Mouse (Mus musculus): ENCODE measurements around the gene Trabd2b. TPM values are rescaled to one million over a fixed set of nuclear protein-coding genes. Genes with fewer than 3 reads are reported as not detected.

Trabd2b gene
- polyA plus RNA-seq, 1 experiment = 1.6 TPM

DNA sequence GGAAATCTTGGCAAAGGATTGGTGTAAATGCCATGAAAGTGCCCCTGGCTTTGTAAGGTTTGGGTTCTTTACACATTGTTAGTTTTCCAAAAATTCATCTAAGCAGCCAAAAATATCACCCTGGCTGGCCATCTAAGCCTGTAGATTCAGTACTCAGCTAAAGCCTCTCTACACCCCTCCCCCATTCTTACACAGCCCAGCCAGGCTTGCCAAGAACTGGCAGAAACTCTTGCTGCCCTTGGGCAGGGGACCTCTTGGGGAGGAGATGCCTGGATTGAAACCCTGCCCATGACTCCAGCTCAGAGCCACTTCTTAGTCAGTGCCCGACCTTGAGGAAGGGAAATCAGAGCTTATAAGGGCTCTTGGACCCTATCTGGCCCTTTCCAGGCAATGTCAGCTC is 207.6 kb downstream of the Trabd2b start:
- H3K27me3 ChIP-seq (ENCODE audit: control insufficient read depth, insufficient read depth, low read length) = no peaks in the 10 kb centered on the region
- no peaks in the 10 kb centered on the region for H3K36me3 ChIP-seq (ENCODE audit: control insufficient read depth, insufficient read depth, low read length)
- no peak overlapping the region for H3K27ac ChIP-seq (ENCODE audit: control insufficient read depth, insufficient read depth, low read depth, low read length)
- no peaks in the 10 kb centered on the region; the same call in 1 of the 2 replicates for H3K4me1 ChIP-seq (ENCODE audit: control insufficient read depth, insufficient read depth, low read length)
- TF ChIP-seq CTCF (IDR thresholded peaks at IDR 0.05; ENCODE audit: control insufficient read depth, insufficient read depth, insufficient replicate concordance, low read depth, low read length) (no peak), POLR2A (IDR thresholded peaks at IDR 0.05; ENCODE audit: control insufficient read depth, low read depth, low read length) (no peak)
- H3K4me3 ChIP-seq (ENCODE audit: control insufficient read depth, low read depth, low read length) = no peak overlapping the region

DNA sequence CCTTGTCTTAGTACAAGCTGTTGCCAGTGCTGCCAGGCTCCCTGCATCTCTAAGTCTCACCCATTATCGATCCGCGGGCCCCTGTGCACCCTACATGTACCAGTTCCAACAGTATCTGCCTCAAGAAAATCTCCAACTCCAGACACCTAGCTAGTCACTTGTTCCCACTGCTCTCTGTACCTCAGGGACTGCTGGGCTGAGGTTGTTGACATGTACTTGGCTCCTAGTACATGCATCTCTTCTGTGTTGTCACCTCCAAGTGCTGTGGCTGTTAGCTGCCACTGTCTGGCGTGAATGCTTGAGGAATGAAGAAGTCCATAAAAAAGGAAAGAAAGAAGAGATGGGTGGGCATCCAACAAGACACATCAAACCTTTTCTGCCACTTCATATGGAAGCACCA is 209.2 kb downstream of the Trabd2b start:
- no peak for TF ChIP-seq POLR2A (IDR thresholded peaks at IDR 0.05; ENCODE audit: control insufficient read depth, low read depth, low read length)
- TF ChIP-seq CTCF (IDR thresholded peaks at IDR 0.05; ENCODE audit: control insufficient read depth, insufficient read depth, insufficient replicate concordance, low read depth, low read length) = no peak
- Histone ChIP-seq H3K4me3 (ENCODE audit: control insufficient read depth, low read depth, low read length) (no peak overlapping the region), H3K27me3 (ENCODE audit: control insufficient read depth, insufficient read depth, low read length) (no peaks in the 10 kb centered on the region), H3K27ac (ENCODE audit: control insufficient read depth, insufficient read depth, low read depth, low read length) (no peak overlapping the region), H3K4me1 (ENCODE audit: control insufficient read depth, insufficient read depth, low read length) (no peaks in the 10 kb centered on the region; the same call in 1 of the 2 replicates), H3K36me3 (ENCODE audit: control insufficient read depth, insufficient read depth, low read length) (no peaks in the 10 kb centered on the region)

DNA sequence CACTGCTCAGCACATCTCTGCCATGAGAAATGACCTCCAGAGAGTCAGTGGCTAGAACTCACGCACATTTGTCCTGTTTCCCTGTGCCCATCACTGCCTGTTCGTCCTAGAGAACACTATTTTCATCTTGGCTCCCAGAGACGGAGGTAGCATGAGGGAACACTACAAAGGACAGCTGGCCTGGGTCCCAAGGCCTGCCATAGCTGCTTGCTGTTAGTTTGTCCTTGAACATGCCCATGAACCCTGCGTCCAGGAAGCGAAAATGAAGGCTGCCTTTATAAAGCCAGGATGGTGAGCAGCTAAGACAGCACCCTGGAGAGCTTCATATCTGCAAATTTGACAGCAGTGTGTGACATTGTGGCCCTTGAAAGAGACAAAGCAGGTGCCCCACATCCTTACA is 216.4 kb downstream of the Trabd2b start:
- no peak overlapping the region for H3K4me3 ChIP-seq (ENCODE audit: control insufficient read depth, low read depth, low read length)
- no peaks in the 10 kb centered on the region for H3K27me3 ChIP-seq (ENCODE audit: control insufficient read depth, insufficient read depth, low read length)
- TF ChIP-seq CTCF (IDR thresholded peaks at IDR 0.05; ENCODE audit: control insufficient read depth, insufficient read depth, insufficient replicate concordance, low read depth, low read length) (no peak), POLR2A (IDR thresholded peaks at IDR 0.05; ENCODE audit: control insufficient read depth, low read depth, low read length) (no peak)

DNA sequence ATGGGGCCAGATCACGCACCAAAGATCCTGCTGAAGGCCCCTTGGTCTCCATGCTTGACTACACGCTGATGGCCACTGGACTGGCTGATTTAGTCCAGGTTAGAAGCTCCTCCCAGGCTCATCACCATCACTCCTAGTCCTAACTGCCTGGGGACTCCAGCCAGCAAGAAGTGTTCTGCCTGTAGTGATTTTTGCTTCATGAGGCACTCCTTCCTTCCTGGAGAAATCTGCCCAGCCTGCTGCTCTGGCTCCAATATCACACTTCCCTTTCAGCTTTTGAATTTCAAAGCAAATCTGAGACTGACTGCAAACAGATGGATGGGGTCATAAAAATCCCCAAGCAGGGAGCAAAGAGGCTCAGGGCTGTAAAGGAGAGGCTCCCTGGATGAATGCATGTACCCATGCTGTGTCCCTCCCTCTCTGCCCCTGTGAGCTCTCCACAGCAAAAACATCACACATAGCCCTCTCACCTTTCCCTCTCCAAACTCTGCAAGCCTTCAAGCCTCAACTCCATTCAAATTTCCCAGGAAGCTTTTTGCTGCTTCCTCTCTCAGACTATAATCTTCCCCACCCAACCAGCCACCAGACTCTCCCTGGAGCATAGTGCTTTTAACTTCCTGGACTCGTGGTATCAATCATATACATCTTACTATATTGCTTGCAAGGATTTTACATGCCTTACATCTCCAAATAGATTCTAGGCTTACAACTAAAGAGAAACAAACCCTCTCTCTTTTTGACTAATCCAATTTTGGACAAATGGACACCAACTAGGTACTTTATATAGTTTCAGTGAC is 217.8 kb downstream of the Trabd2b start:
- Histone ChIP-seq H3K36me3 (ENCODE audit: control insufficient read depth, insufficient read depth, low read length) (no peaks in the 10 kb centered on the region), H3K27ac (ENCODE audit: control insufficient read depth, insufficient read depth, low read depth, low read length) (no peak overlapping the region), H3K27me3 (ENCODE audit: control insufficient read depth, insufficient read depth, low read length) (no peaks in the 10 kb centered on the region), H3K4me3 (ENCODE audit: control insufficient read depth, low read depth, low read length) (no peak overlapping the region), H3K4me1 (ENCODE audit: control insufficient read depth, insufficient read depth, low read length) (no peaks in the 10 kb centered on the region)
- TF ChIP-seq CTCF (IDR thresholded peaks at IDR 0.05; ENCODE audit: control insufficient read depth, insufficient read depth, insufficient replicate concordance, low read depth, low read length) (no peak), POLR2A (IDR thresholded peaks at IDR 0.05; ENCODE audit: control insufficient read depth, low read depth, low read length) (no peak)

More for the DNA sequence above, 216.4 kb downstream of the Trabd2b start:
- Histone ChIP-seq H3K4me1 (ENCODE audit: control insufficient read depth, insufficient read depth, low read length) (no peaks in the 10 kb centered on the region), H3K27ac (ENCODE audit: control insufficient read depth, insufficient read depth, low read depth, low read length) (no peak overlapping the region), H3K36me3 (ENCODE audit: control insufficient read depth, insufficient read depth, low read length) (no peaks in the 10 kb centered on the region)

DNA sequence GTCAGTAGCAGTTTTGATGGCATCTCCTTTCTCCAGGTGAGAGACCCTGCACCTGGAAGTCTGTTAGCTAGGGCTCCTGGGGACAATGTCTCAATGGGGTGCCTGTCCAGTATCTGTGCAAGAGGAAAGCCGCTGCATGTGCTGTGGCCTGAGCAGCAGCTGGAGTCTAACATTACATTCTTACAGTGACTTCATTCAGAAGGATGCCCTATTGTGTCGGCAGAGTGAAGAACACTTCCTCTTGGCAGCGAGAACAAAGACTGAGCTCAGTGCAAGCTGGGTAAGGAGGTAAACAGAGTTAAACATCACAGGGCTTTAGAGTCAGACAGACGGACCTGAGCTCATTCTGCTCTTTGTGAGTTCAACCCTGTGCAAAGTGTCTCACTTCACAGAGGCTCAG is 218.8 kb downstream of the Trabd2b start:
- no peak overlapping the region for H3K4me3 ChIP-seq (ENCODE audit: control insufficient read depth, low read depth, low read length)
- H3K27me3 ChIP-seq (ENCODE audit: control insufficient read depth, insufficient read depth, low read length) = no peaks in the 10 kb centered on the region
- TF ChIP-seq POLR2A (IDR thresholded peaks at IDR 0.05; ENCODE audit: control insufficient read depth, low read depth, low read length) (no peak), CTCF (IDR thresholded peaks at IDR 0.05; ENCODE audit: control insufficient read depth, insufficient read depth, insufficient replicate concordance, low read depth, low read length) (no peak)
- H3K4me1 ChIP-seq (ENCODE audit: control insufficient read depth, insufficient read depth, low read length) = no peaks in the 10 kb centered on the region
- H3K36me3 ChIP-seq (ENCODE audit: control insufficient read depth, insufficient read depth, low read length) = no peaks in the 10 kb centered on the region
- H3K27ac ChIP-seq (ENCODE audit: control insufficient read depth, insufficient read depth, low read depth, low read length) = no peak overlapping the region

DNA sequence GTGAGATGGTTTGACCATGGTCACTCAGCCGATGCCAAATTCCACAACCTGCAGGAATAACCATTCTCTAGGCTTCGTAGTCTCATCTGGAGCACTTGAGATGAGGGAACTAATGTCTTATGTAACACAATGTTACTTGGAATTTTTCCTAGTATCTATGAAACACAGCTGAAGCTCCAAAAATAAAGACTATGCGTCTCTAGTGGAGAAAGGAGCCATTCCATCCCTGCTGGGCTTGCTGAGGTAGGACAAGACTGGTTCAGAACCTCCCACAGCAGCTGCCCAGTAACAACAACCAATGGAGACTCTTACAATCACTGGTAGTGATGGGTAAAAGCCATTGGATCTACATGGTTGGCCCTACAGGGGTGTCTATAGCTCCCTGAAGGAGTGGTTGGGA is 219.4 kb downstream of the Trabd2b start:
- H3K27me3 ChIP-seq (ENCODE audit: control insufficient read depth, insufficient read depth, low read length) = no peaks in the 10 kb centered on the region
- no peak overlapping the region for H3K27ac ChIP-seq (ENCODE audit: control insufficient read depth, insufficient read depth, low read depth, low read length)
- no peaks in the 10 kb centered on the region for H3K4me1 ChIP-seq (ENCODE audit: control insufficient read depth, insufficient read depth, low read length)

DNA sequence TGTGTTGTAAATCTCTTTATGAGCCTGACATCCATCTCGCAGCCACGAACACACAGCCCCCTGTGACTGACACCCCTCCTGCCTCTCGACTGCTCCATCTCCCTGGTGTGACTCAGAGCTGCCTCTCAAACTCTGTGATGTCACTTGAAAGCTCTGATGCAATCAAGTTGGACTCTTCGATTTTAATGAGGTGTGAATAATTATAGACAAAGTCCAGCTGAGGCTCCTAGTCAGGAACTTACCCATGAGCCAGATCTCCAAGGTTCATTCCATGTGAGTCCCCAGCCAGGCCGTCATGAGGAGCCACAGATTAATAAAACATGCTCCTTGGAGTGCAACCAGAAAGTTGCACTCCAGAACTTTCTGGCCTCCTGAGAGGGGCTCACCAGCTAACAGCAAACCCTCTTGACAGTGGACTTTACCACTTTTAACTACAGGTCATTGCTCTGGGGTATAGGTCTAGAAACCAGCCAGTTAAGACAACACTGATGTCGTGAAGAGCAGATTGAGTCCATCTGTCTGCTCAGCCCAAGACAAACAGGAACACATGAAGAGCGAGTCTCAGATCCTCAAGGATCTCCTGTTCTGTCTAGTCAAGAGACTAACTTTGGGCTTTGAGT is 221.3 kb downstream of the Trabd2b start:
- no peak overlapping the region for H3K27ac ChIP-seq (ENCODE audit: control insufficient read depth, insufficient read depth, low read depth, low read length)
- TF ChIP-seq POLR2A (IDR thresholded peaks at IDR 0.05; ENCODE audit: control insufficient read depth, low read depth, low read length) (no peak), CTCF (IDR thresholded peaks at IDR 0.05; ENCODE audit: control insufficient read depth, insufficient read depth, insufficient replicate concordance, low read depth, low read length) (no peak)
- H3K4me1 ChIP-seq (ENCODE audit: control insufficient read depth, insufficient read depth, low read length) = no peaks in the 10 kb centered on the region
- no peak overlapping the region for H3K4me3 ChIP-seq (ENCODE audit: control insufficient read depth, low read depth, low read length)
- H3K27me3 ChIP-seq (ENCODE audit: control insufficient read depth, insufficient read depth, low read length) = no peaks in the 10 kb centered on the region
- H3K36me3 ChIP-seq (ENCODE audit: control insufficient read depth, insufficient read depth, low read length) = no peaks in the 10 kb centered on the region

More for the DNA sequence above, 219.4 kb downstream of the Trabd2b start:
- no peak for TF ChIP-seq POLR2A (IDR thresholded peaks at IDR 0.05; ENCODE audit: control insufficient read depth, low read depth, low read length)
- no peak for TF ChIP-seq CTCF (IDR thresholded peaks at IDR 0.05; ENCODE audit: control insufficient read depth, insufficient read depth, insufficient replicate concordance, low read depth, low read length)
- H3K4me3 ChIP-seq (ENCODE audit: control insufficient read depth, low read depth, low read length) = no peak overlapping the region
- no peaks in the 10 kb centered on the region for H3K36me3 ChIP-seq (ENCODE audit: control insufficient read depth, insufficient read depth, low read length)

All from testis, adult 2 months (tissue).